Mouse (Mus musculus): ENCODE measurements around the gene Ugt2b34. TPM values are rescaled to one million over a fixed set of nuclear protein-coding genes. Genes with fewer than 3 reads are reported as not detected.

Ugt2b34 gene
- not detected in 2 replicates for polyA plus RNA-seq (2021; fragmentation: Nextera tagmentation)
- long read RNA-seq, experiment 1, result 0 reads
- long read RNA-seq, experiment 2, result 0 reads

DNA sequence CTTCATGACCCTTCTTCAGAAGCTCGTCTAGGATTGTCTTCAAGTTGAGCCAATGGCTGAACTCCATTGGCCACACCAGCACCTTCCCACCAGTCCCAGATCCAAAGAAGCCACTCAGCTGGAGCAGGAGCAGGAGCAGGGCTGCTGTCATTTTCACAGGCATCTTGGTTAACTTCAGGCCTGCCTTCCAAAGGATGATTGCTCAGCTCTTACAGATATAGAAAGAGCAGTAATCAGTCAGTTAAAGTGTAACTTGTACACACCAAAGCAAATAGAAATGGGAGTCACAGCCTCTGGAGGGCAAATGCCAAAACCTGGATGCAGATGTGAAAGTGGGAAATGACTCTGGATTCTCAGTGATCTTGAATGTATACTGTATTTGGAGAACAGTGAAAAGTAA, at the start of gene Ugt2b34:
Gene Ugt2b34, minus strand, starts transcription at position 180 of the 400 bp plus-strand sequence.

DNA sequence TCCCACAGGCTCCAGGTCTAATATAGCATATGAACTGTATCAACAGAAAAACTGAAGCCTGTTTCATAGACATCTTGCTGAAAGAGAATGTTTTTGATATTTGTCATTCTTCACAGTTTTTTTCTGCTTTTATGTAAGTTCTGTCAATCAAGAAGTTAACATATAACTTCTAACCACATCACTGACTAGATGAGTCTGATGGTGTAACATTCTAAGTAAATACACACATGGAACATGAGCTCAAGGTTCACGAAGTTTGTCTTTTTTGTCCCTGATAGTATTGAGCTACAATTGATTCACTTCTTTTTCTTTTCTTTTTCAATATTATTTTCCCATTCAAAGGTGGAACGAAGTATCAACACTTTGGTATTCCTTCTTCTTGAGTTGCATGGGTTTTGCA, 19.7 kb upstream of the Ugt2b34 start, which contains the start of gene Ugt2b1:
Gene Ugt2b1, minus strand, starts transcription at position 105 of the 400 bp plus-strand sequence.

Other genes starting within 250 kb of the Ugt2b34 start
- gene Tmprss11b, start 230.6 kb downstream of the Ugt2b34 start, polyA plus RNA-seq (2021; fragmentation: Nextera tagmentation), result not detected in 2 replicates
- gene Tmprss11e, start 161.1 kb downstream of the Ugt2b34 start, polyA plus RNA-seq (2021; fragmentation: Nextera tagmentation), result not detected in 2 replicates
- gene Ythdc1, start 102.7 kb downstream of the Ugt2b34 start, polyA plus RNA-seq (2021; fragmentation: Nextera tagmentation), result 12.6 and 18.5 TPM in 2 replicates
- not detected in 2 replicates for gene Ugt2b1, start 19.6 kb upstream of the Ugt2b34 start, polyA plus RNA-seq (2021; fragmentation: Nextera tagmentation)
- not detected in 2 replicates for gene Ugt2b35, start 93.9 kb upstream of the Ugt2b34 start, polyA plus RNA-seq (2021; fragmentation: Nextera tagmentation)
- gene Ugt2b36, start 185.6 kb upstream of the Ugt2b34 start, polyA plus RNA-seq (2021; fragmentation: Nextera tagmentation), result not detected in 2 replicates
- not detected in 2 replicates for gene Ugt2b5, start 233.4 kb upstream of the Ugt2b34 start, polyA plus RNA-seq (2021; fragmentation: Nextera tagmentation)